Mouse (Mus musculus): ENCODE measurements around the gene Klf4.

The Klf4 gene

DNA sequence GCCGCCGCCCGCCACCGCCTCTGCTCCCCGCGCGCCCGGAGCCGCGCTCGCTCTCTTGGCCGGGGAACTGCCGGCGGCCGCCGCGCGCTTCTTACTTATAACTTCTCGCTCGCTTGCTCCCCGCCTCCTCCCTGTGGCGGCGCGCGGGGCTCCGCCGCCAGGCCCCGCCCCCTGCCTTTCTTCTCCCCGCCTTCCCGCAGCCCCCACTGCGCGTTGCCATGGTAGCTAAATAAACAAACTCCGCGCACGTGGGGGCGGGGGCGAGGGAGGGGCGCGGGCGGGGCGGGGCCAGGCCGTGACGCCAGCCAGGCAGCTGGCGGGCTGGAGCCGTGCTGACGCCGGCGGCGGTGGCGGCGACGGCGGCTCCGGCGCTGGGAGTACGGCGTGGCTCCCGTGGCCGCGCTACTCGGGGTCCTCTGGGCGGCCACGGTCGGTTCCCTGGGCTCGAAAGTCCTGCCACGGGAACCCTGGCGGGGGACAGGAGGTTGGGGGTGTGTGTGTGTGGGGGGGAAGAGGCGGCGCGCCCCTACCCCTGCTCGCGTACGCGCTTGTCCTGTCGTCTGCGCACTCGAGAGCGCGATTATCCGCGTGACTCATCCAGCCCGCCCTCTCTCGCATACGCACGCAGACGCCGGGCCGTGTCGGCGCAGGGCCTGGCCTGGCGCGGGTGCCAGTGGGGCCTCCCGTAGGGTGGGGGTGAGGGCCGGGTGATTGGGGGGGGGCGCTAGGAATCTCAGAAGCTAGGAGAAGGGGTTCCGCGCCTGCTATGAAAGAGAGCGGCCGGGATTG lies at the start of gene Klf4:
Klf4 (minus strand) TSS at position 60 of the 789 bp plus-strand sequence.
- peak; percentile 86 for DNase-seq (ENCODE audit: low spot score in 2 of 2)

DNA sequence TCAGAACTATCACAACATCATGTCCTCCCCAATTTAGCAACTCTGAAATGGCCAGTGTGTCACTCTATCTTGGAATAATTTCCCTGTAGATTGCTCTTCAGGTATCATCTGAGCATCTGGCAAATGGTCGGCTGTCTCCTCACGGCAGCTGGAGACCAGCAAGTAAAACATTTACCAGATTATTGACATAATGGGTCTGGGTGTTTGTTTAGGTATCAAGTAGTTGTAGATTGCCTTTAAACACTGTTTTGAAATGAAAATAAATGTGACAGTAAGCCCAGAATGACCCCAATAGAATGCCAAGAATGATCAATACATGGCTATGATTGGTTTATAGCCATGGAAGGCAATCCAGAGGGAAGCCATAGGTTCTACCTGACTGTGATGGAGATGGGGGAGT lies 39.2 kb upstream of the Klf4 start:
- DNase-seq (ENCODE audit: low spot score in 2 of 2) = no peak

DNA sequence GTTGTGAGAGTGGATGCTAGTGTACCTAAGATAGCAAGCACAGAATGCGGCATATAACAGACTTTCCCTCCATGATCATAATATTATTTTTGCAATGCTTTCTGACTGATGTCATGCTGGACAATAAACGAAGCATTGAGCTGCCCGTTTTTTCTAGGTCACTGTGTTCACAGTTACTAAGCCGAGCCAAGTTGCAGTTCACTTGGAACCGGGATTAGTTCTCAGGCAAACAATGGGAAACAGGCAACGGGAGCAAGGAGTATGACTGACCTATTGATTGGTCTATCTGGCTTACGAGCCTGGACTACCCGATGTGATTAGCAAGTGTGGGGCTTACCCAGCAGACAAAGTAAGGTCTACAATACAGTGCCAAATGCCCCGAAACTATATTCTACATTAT lies 35.7 kb upstream of the Klf4 start:
- DNase-seq (ENCODE audit: low spot score in 2 of 2) = no peak

DNA sequence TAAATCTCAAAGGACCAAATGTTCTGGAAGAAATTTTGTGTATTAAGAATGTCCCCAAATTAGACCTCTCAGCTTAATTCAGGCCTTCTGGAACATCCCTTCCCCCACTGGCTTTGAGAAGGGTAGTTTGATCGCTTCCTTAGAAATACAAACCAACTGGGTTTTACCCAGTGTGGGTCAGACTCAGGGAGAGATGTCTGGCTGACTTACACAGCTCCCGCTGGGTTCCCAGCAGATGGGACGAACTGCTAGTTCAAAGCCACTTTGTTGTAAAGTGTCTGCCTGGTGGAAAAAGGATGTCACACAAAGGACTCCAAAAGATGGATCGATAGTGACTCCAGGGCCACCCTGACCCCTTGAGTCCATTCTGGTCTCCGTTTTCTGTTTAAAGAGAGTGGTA lies 35.3 kb upstream of the Klf4 start:
- no peak for DNase-seq (ENCODE audit: low spot score in 2 of 2)

DNA sequence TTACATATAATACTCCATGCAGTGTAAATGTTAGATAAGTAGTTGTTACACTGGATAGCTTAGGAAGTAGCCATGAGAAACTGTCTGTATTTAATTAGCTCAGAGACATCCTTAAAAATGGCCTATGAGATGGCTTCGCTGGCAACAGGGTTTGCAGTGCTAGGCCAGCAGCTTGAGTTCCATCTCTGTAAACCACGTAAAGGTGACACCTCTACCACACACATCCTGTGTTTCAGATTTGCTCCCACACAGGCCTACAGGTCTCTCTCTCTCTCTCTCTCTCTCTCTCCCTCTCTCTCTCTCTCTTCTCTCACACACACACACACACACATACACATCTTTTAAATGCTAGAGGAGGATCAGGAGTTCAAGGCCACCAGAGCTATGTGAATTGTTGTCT lies 32.1 kb upstream of the Klf4 start:
- no peak for DNase-seq (ENCODE audit: low spot score in 2 of 2)

DNA sequence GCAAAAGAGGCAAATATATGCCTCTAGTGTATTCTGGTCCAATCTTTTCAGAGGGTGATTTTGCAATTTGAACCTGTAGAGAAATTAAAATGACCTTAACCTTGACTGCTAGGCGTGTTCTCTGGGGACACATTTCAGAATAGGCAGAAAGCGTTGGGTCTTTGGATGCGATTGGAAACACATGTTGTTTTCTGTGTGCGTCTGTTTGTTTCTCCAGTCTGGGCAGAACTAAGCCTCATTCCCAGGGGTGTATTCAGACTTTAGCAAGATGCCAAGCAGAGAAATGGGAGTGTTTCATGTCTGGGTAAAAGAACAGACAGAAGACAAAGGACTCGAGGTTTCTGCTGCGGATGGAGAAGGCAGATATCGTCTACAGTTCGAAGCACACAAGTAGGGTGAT lies 30.8 kb upstream of the Klf4 start:
- no peak for DNase-seq (ENCODE audit: low spot score in 2 of 2)

DNA sequence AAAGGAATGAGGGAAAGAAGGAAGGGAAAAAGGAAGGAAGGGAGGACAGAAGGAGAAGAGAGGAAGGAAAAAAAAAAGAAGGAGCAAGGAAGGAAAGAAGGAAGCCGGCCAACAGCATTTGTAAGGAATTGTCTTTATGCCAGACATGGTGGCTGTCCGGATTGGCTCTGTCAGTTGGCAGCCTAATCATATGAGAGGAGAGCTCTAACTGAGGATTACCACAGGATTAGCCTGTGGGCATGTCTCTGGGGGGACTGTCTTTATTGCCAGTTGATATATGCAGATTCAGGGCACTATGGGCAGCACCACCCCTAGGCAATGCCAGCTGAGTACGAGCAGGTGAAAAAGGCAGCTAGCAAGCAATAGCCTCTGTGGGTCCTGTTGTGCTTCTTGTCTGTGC lies 29.8 kb upstream of the Klf4 start:
- DNase-seq (ENCODE audit: low spot score in 2 of 2) = no peak

DNA sequence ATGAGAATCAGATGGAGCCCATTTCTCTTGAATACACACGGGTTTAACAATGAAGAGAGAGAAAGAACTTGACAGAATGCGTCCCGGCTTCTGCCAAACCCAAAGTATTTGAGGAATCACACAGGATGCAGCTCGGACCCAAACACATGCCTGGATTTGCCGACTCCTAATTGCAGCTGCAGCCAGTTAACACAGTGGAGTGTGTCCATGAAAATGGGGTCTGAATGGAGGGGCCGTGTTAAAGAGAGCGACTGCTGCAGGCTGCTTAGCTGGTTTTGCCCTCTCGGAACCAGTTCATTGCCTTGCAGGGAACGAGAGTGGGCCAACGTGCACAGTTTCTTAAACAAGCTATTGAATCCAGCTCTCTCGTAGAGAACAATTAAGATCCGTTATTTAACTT lies 14.6 kb upstream of the Klf4 start:
- DNase-seq (ENCODE audit: low spot score in 2 of 2) = no peak

DNA sequence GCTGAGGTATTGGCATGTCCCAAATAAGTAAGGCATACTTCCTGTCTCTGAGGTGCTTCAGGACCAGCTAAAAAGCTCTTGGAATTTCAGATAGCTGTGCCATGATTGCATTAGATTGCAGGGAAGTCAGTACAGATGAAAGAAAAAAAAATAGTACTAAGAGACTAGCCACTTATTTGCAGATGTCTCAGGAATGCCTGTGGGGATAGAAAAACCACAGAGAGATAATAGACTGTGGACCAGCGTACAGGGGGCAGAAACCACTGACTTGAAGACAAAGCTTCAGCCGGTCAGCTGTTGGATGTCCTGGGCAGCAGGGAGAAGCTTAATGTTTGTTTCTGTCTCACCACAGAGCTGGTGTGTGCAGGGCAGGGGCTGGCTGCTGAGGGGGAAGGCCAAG lies 10.5 kb upstream of the Klf4 start:
- no peak for DNase-seq (ENCODE audit: low spot score in 2 of 2)

DNA sequence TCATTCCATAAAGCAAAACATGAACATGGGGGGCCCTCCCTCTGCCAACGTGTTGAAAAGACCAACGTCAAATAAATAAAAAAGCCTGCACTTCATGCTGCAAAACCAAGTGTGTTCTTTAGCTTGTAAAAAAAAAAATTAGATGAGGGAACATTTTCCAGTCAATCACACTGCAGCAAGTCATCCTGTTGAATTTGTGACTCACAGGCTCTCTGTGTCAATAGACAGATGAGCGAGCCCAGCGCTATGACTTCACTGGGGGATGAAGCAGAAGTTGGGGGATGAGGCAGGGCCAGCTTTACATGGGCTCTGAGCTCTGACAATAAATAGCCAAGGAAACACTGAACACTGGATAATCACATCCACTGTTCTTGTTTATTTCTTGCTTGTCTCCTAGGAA lies 9.4 kb upstream of the Klf4 start:
- DNase-seq (ENCODE audit: low spot score in 2 of 2) = no peak

DNA sequence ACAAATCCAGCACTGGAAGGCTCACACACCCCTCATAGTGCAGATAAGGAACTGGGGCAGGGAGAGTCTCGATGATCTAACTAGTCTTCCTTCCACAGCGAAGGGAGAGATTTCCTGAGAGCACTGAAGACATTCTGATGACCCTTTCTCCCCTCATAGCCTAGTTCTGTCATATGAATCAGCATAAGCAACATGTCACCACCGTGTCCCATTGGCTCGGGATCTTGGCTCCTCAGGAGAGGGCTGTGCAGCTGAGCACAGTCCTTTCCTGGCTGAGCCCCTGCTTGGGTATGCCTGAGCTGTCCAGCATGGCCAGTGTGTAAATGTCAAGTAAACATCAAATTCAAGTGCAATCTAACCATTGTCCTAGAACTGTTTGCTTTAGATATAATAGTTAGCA lies 9.0 kb upstream of the Klf4 start:
- no peak for DNase-seq (ENCODE audit: low spot score in 2 of 2)

DNA sequence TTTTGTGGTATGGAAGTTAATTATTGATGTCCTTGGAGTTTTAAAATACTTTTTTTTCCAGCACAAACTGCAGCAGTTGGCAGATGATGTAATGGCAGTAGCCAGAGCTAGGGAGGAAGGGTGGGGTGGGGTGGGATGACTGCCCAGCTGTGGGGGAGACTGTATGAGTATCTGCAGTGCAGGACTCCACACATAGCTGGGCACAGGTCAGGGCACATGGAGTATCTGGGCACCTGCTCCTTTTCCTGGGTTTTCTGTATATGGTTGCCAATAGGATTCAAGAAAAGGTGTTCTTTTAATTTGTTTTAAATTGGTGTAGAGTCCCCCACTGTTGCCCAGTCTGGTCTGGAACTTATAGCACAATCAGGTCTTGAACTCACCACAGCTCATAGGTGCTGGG lies 2.7 kb upstream of the Klf4 start:
- DNase-seq (ENCODE audit: low spot score in 2 of 2) = no peak

DNA sequence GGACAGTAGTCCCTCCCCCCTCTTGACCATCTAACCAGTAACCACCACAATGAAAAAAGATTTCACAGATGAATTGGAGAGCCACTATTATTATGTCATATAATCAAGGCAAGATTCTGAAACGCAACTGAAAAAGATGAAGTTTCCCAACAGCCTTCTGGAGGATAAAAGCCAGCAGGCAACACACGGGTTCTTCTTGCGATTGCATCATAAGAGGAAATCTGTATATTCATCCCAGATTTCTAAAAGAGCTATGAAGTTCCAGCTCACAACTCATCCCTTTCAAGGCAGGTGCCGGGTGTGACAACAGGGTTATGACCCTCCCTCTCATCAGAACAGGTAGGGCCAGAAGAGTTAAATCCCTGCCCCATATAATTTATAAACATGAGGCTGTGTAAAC lies 2.2 kb upstream of the Klf4 start:
- DNase-seq (ENCODE audit: low spot score in 2 of 2) = no peak

DNA sequence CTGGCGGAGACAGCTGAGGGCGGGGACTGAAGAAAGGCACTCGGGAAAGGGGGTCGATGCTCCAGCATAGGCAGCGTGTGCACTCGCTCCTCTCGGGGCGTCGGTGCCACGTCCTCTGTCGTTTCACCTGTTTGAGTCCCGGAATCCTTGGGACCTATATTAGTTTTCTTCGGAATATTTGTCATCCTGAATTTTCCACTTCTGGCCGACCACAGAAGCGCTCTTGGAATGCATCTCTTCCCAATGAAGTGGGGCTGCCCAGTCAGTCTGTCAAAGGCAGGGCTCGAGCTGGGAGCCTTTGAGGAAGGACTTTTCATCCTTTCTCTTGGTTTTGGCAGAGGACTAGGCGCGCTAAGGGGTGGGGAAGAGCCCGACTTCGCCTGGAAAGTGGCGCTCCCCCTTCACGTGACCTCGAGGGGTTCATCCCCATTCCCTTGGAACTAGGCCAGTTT lies 1.6 kb upstream of the Klf4 start:
- DNase-seq (ENCODE audit: low spot score in 2 of 2) = no peak

DNA sequence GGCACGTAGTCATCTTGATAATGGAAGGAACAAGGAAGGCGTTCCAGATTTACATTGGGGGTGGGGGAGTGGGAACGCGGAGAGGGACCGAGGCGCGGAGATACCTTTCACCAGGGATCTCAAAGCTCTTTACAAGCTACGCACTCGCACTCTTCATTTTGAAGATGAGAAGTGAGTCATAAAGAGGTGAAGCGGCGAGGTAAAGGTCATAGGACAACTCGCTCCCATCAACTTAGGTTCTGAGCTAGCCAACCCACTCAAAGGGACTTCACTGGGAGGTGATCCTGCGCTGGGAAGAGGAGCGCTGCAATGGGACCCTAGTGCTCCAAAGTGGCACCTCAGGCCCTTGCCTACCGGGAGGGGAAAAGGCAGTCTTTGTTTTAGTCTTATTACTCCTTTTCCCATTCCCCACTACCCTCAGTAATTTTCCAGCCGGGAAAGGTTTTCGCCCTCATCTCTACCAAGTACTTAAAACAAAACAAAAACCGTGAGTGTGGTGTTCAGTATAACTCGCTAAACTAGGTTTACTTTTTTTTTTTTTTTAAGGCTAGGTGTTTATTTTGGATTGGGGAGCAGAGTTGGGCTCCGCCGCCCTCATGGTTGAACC lies 1.0 kb upstream of the Klf4 start:
- DNase-seq (ENCODE audit: low spot score in 2 of 2) = peak in 1 of 2 experiments; percentile 22

DNA sequence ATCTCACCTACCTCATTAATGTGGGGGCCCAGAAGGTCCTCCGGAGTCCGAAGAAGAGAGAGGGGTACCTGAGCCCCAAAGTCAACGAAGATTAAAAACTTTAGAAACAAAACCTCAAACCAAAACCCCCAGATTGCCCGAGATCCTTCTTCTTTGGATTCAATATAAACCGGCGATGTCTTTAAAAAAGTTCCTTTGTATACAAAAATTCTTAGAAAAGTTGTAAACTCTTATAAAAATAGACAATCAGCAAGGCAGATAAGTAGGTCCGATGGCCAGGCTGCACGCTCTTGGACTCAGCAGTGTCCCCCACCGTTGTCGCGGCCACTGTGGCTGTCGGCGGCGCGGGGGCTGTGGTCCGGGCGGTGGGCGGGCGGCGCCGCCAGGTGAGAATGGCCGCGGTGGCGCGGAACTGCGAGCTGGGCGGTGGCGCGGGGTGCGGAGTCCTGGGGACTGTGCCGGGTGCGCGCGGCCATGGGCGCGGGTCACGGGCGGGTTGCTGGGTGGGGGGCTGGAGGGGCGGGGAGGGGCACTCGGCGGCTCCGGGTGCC lies 335 bp downstream of the Klf4 start:
- no peak for DNase-seq (ENCODE audit: low spot score in 2 of 2)

DNA sequence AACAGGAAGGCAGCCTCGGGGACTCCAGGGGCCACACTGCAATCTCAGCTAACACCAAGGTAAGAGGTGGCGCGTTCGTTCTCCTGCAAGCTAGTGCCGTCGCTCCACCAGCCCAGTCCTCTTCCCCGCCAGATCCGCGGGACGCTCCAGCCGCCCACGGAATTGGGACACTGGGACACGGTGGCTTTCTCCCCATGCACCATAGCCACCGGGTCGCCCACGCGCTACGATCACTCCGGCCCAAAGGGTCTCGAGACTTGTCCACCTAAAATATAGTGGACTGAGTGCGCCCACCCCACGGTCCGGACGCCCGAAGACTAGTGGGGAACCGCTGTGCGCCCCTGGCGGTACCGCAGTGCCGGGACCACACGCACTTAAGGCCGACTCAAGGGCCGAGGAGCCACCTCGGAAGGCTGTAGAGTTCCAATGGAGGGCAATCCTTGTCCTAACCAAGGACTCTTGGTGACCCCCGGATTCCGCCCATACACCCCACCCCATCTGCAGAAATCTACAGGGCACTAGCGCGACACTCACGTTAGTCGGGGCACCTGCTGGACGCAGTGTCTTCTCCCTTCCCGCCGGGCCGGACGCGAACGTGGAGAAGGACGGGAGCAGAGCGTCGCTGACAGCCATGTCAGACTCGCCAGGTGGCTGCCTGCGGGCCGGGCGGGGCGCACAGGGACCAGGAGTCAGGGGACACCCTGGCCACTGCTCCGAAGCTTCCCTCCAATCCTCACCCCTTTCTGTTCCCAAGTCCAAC lies 990 bp downstream of the Klf4 start:
- peak in 1 of 2 experiments; percentile 13 for DNase-seq (ENCODE audit: low spot score in 2 of 2)

DNA sequence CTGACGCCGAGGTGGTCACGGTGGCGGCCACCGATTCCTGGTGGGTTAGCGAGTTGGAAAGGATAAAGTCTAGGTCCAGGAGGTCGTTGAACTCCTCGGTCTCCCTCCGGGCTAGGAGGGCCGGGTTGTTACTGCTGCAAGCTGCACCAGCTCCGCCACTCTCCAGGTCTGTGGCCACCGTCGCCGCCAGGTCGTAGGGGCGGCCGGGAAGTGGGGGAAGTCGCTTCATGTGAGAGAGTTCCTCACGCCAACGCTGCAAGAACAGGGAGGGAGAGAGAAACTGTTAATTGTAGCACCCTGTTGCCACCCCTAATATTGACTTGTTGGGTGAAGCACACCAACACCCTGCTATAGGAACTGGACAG lies 1.6 kb downstream of the Klf4 start:
- DNase-seq (ENCODE audit: low spot score in 2 of 2) = no peak

DNA sequence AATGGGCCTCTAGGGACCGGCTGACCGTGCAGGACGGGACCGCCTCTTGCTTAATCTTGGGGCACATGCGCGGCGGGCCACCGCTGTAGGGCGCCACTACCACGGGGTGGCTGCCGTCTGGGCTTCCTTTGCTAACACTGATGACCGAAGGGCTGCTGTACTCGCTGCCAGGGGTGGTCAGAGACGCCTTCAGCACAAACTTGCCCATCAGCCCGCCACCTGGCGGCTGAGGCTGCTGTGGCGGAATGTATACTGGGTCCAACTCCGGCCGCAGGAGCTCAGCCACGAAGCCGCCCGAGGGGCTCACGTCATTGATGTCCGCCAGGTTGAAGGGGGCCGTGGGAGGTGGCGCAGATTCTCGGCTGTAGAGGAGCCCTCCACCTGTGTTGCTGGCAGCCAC lies 2.0 kb downstream of the Klf4 start:
- DNase-seq (ENCODE audit: low spot score in 2 of 2) = peak; percentile 56 to 75

DNA sequence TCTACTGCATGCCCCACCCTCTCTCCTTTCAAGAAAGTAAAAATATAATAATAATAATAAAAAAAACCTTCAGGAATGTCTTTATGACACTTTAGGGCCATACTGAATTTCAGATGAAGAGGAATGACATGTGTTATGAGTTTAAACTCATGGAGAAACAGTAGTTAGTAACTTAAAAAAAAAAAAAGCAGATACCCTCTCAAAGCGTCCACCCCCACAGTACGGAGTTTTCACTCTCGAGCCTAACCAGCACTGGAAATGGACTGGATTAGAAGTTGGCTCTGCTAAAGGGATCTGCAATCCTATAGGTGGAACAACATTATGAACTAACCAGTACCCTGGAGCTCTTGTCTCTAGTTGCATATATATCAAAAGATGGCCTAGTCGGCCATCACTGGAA lies 3.9 kb downstream of the Klf4 start:
- no peak for DNase-seq (ENCODE audit: low spot score in 2 of 2)

DNA sequence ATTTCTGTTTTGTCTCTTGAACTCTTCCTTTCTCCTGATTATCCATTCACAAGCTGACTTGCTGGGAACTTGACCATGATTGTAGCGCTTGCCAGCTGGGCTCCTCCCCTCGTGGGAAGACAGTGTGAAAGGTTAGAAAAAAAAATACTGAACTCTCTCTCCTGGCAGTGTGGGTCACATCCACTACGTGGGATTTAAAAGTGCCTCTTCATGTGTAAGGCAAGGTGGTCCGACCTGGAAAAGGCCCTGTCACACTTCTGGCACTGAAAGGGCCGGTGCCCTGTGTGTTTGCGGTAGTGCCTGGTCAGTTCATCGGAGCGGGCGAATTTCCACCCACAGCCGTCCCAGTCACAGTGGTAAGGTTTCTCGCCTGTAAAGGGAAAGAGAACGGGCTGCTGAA lies 4.3 kb downstream of the Klf4 start:
- no peak for DNase-seq (ENCODE audit: low spot score in 2 of 2)

DNA sequence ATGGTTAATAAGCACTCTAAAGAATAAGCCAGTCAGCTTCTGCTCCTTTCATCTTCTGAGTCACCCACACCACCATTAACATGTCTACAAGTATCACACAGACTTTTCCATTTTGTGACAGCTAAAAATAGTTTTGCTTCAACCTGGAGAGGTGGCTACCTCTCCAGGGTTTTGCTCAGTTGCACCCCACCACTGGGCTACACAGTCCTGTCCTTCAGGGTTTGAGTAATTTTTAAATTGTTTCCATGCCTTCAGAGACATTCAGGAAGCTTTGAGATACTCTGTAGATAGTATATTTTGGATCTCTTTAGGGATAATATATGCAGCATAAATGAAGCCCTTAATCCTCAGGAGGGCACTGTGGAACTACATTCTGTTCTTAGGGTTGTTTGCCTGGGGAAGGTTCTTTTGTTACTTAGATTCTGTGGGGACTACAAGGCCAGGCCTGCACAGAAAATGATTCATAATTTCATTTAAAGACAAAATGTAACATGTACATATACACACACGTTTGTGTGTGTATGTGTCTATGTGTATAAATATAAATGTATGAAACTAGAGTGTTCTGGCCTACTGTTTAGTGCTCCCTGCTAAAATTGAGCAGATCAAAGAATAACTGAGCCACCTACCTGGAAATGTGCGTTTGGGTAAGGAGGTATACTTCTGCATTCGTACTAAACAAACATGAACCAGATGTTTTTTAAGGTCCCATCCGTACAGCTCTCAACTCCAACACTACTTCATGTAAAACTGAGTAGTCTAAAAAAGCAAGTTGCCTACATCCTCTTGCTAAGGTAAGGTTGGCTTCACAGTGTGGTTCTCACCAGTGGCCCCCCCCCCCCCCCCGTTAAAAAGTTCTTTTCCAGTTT lies 5.8 kb downstream of the Klf4 start:
- peak in 1 of 2 experiments; percentile 26 for DNase-seq (ENCODE audit: low spot score in 2 of 2)
